Mouse (Mus musculus): Measurements from ENCODE around the gene AC140267.1. TPM values are rescaled to one million over a fixed set of nuclear protein-coding genes. Genes with fewer than 3 reads are reported as not detected.

Gene AC140267.1
- polyA plus RNA-seq, 1 experiment from 2014 or later = not detected

DNA sequence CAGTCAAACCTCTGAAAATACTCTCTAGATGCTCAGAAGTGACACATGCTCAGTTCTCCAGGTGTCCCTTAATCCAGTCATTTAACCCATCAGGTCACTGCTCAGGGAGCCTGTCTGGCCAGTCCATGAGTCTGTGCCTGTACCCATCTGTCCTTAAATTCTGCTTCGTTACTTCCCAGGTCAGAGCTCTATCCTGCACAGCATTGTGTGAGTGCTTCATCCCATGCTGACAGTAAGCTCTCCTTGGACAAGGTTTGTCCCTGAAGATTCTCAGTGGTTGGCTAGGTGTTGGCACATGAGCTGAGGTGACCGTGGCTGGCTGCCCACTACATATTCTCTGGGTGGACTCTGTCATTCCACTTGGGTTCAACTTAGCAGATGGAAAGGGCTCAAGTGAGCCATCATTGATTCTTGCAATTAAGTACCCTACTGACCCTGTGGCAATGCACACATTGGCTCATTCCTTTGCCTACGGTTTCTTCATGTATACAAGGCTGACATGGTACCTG lies 29.5 kb upstream of the AC140267.1 start:
- Histone ChIP-seq H3K4me3 (ENCODE audit: low read depth, low read length) (no peak overlapping the region), H3K36me3 (ENCODE audit: control insufficient read depth, insufficient read depth, low read length) (0 out of 2 replicates have a peak, but pooled peaks cover 1% of the 10 kb centered on the region), H3K4me2 (replicated peaks; ENCODE audit: low read depth, low read length) (no peak overlapping the region), H3K27ac (ENCODE audit: low read depth, low read length) (no peak overlapping the region), H3K27me3 (ENCODE audit: control insufficient read depth, insufficient read depth, low read length) (no peaks in the 10 kb centered on the region), H3K9me3 (ENCODE audit: control insufficient read depth, low read length) (no peaks in the 10 kb centered on the region), H3K9ac (ENCODE audit: low read depth, low read length) (no peak overlapping the region), H3K4me1 (replicated peaks; ENCODE audit: control insufficient read depth, insufficient read depth, low read length) (no peaks in the 10 kb centered on the region)
- WGBS = 88% methylated on average over 3 of the region's 3 CpGs
- DNase-seq (ENCODE audit: low spot score) (no peak), ATAC-seq (ENCODE audit: low FRiP score) (no peak)

DNA sequence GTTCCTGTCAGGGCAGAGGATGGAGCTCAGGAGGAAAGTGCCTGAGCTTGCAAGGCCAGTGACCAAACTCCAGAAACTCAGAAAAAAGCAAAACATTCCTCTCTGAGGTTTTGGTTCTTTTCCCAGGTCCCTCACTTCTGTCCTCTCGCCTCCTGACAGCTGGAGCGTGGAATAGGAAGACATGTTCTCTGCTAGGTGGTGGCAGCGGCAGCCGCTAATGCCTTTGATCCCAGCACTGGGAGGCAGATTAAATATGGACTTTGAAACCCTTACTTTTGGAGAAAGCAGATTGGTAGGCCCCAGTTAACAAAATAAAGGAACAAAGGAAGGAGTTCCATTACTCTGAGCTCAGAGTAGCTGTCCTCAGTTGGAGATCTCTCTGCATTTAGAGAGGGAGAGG lies 27.2 kb upstream of the AC140267.1 start:
- no peak for DNase-seq (ENCODE audit: low spot score)
- Histone ChIP-seq H3K4me3 (ENCODE audit: low read depth, low read length) (no peak overlapping the region), H3K9ac (ENCODE audit: low read depth, low read length) (no peak overlapping the region), H3K4me2 (replicated peaks; ENCODE audit: low read depth, low read length) (no peak overlapping the region), H3K36me3 (ENCODE audit: control insufficient read depth, insufficient read depth, low read length) (peaks cover 7% of the 10 kb centered on the region; the same call in 1 of the 2 replicates), H3K4me1 (replicated peaks; ENCODE audit: control insufficient read depth, insufficient read depth, low read length) (no peaks in the 10 kb centered on the region), H3K27ac (ENCODE audit: low read depth, low read length) (no peak overlapping the region), H3K27me3 (ENCODE audit: control insufficient read depth, insufficient read depth, low read length) (no peaks in the 10 kb centered on the region), H3K9me3 (ENCODE audit: control insufficient read depth, low read length) (no peaks in the 10 kb centered on the region)
- ATAC-seq (ENCODE audit: low FRiP score) = no peak
- WGBS = 19% methylated on average over 4 of the region's 4 CpGs

DNA sequence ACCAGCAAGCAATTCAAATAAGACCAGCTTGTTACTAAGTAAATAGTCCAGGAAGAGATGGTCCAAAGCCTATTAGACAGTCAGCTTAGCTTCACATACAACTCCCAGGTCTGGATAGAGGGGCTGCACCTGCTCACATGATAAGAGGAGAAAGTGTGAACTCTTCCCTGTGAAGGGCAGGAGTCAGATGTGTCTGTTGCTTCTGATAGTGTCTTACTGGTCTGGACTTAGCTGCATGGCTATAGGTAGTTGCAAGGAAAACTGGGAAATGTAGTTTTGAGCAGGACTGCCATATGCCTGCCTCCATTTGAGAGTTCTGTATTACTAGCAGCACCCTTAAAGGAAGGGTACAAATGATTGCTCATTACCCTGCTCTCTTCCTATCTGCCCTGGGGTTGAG lies 21.9 kb upstream of the AC140267.1 start:
- no peak for ATAC-seq (ENCODE audit: low FRiP score)
- Histone ChIP-seq H3K27me3 (ENCODE audit: control insufficient read depth, insufficient read depth, low read length) (no peaks in the 10 kb centered on the region), H3K4me2 (replicated peaks; ENCODE audit: low read depth, low read length) (no peak overlapping the region)

DNA sequence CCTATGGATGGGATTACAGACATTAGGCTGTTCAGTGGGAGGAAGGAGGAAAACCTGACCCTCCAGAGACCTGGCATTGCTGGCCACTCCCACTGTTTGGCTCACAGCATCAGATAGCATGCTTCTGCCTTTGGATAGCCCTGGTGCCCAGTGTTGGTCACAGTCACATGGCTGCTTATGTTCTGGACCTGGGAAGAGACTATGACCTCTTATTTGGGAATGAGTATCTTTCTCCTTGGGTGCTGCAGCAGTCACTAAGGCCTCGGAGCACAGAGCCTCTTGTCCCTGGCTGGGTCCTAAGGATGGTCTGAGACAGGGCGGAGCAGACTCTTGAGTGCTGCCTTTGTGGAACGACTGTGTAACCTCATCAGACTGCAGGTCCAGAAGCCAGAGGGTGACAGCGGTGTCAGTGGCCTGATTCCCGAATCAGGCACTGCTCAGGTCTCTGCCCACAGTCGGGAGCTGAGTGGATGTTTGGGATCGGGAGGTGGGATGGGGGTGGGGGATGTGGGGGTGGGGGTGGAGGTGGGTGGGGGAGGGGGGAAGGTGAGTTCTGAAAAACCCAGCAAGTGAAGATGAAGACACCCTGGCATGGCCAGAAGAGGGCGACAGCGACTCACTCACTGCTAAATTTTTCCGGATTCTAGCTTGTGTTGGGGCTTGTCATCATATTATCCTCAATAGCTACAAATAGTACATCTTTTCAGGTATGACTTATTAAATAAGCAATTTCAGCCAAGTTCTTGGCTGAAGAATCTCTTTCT lies 19.7 kb upstream of the AC140267.1 start:
- H3K4me3 ChIP-seq (ENCODE audit: low read depth, low read length) = no peak overlapping the region
- H3K27me3 ChIP-seq (ENCODE audit: control insufficient read depth, insufficient read depth, low read length) = no peaks in the 10 kb centered on the region
- H3K36me3 ChIP-seq (ENCODE audit: control insufficient read depth, insufficient read depth, low read length) = peaks cover 7% of the 10 kb centered on the region; the same call in 1 of the 2 replicates
- ATAC-seq (ENCODE audit: low FRiP score) (no peak), DNase-seq (ENCODE audit: low spot score) (peak; percentile 41)
- no peak overlapping the region for H3K4me2 ChIP-seq (replicated peaks; ENCODE audit: low read depth, low read length)
- H3K4me1 ChIP-seq (replicated peaks; ENCODE audit: control insufficient read depth, insufficient read depth, low read length) = no peaks in the 10 kb centered on the region
- no peak overlapping the region for H3K27ac ChIP-seq (ENCODE audit: low read depth, low read length)
- 22% methylated on average over 10 of the region's 10 CpGs for WGBS
- no peak overlapping the region for H3K9ac ChIP-seq (ENCODE audit: low read depth, low read length)
- H3K9me3 ChIP-seq (ENCODE audit: control insufficient read depth, low read length) = no peaks in the 10 kb centered on the region

More for the DNA sequence above, 21.9 kb upstream of the AC140267.1 start:
- H3K27ac ChIP-seq (ENCODE audit: low read depth, low read length) = no peak overlapping the region
- H3K36me3 ChIP-seq (ENCODE audit: control insufficient read depth, insufficient read depth, low read length) = peaks cover 7% of the 10 kb centered on the region; the same call in 1 of the 2 replicates
- DNase-seq (ENCODE audit: low spot score) = no peak
- H3K4me1 ChIP-seq (replicated peaks; ENCODE audit: control insufficient read depth, insufficient read depth, low read length) = no peaks in the 10 kb centered on the region
- no peak overlapping the region for H3K9ac ChIP-seq (ENCODE audit: low read depth, low read length)
- no peak overlapping the region for H3K4me3 ChIP-seq (ENCODE audit: low read depth, low read length)
- no peaks in the 10 kb centered on the region for H3K9me3 ChIP-seq (ENCODE audit: control insufficient read depth, low read length)

DNA sequence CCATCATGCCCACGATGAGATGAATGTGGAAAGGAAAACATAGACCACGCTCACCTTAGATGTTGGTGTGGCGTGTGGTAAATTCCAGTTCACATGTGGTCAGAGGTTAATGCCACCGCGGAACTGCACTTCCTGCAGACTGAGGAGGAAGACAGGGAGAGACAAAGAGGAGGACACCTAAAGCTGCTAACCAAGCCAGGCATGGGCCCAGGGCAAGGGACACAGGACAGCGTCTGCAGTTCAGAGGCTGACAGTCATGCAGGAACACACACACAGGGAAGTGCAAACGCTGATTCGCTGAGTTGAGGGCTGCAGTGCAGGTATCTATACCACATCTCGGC lies 19.2 kb upstream of the AC140267.1 start:
- DNase-seq (ENCODE audit: low spot score) (no peak), ATAC-seq (ENCODE audit: low FRiP score) (no peak)
- Histone ChIP-seq H3K36me3 (ENCODE audit: control insufficient read depth, insufficient read depth, low read length) (peaks cover 2% of the 10 kb centered on the region; the same call in 1 of the 2 replicates), H3K27ac (ENCODE audit: low read depth, low read length) (no peak overlapping the region), H3K9ac (ENCODE audit: low read depth, low read length) (no peak overlapping the region), H3K4me3 (ENCODE audit: low read depth, low read length) (no peak overlapping the region), H3K27me3 (ENCODE audit: control insufficient read depth, insufficient read depth, low read length) (no peaks in the 10 kb centered on the region), H3K4me1 (replicated peaks; ENCODE audit: control insufficient read depth, insufficient read depth, low read length) (no peaks in the 10 kb centered on the region), H3K9me3 (ENCODE audit: control insufficient read depth, low read length) (no peaks in the 10 kb centered on the region), H3K4me2 (replicated peaks; ENCODE audit: low read depth, low read length) (no peak overlapping the region)
- 65% methylated on average over 9 of the region's 9 CpGs for WGBS

DNA sequence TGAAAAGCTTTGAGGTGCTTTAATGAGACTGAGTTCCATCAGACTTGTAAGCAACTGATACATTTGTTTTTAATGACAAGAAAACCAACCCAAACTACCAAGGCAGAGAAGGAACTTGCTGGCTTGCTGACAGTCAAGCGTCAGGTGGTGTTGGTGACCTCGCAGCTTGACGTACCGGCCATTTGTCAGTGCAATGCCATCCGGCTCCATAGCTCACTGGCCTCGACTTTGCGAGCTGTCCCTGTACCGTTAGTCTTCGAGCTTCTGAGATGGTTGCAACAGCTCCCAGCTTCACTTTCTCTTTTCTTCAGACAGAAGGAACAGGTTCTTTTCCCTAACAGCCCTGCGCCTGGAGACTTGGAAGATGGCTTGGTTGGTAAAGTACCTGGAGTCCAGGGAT lies 18.2 kb upstream of the AC140267.1 start:
- peaks cover 2% of the 10 kb centered on the region; the same call in 1 of the 2 replicates for H3K36me3 ChIP-seq (ENCODE audit: control insufficient read depth, insufficient read depth, low read length)
- WGBS = 90% methylated on average over 10 of the region's 10 CpGs
- H3K9ac ChIP-seq (ENCODE audit: low read depth, low read length) = no peak overlapping the region
- DNase-seq (ENCODE audit: low spot score) (no peak), ATAC-seq (ENCODE audit: low FRiP score) (no peak)
- no peak overlapping the region for H3K4me3 ChIP-seq (ENCODE audit: low read depth, low read length)
- no peaks in the 10 kb centered on the region for H3K9me3 ChIP-seq (ENCODE audit: control insufficient read depth, low read length)
- no peak overlapping the region for H3K4me2 ChIP-seq (replicated peaks; ENCODE audit: low read depth, low read length)
- no peaks in the 10 kb centered on the region for H3K27me3 ChIP-seq (ENCODE audit: control insufficient read depth, insufficient read depth, low read length)
- H3K4me1 ChIP-seq (replicated peaks; ENCODE audit: control insufficient read depth, insufficient read depth, low read length) = no peaks in the 10 kb centered on the region
- no peak overlapping the region for H3K27ac ChIP-seq (ENCODE audit: low read depth, low read length)

DNA sequence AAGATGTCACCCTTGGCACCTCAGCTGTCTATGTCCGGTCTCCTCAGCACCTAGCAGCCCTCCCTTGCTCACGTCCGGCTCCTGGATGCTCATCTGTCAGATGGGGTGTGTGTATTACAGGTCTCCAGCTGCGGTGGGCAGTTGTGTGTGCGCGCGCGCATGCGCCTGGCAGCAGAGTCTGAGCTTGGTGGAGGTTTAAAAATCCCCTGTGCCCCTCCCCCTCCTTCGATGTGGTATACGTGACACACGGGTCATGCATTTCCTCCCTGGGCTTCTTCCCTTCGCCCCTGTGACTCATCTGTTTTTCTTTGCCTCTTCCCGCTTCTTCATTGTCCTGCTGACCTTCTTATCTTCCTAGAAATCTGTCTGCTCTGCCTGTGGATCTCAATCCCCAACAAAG lies 16.4 kb upstream of the AC140267.1 start:
- Histone ChIP-seq H3K4me3 (ENCODE audit: low read depth, low read length) (no peak overlapping the region), H3K4me1 (replicated peaks; ENCODE audit: control insufficient read depth, insufficient read depth, low read length) (no peaks in the 10 kb centered on the region), H3K9me3 (ENCODE audit: control insufficient read depth, low read length) (no peaks in the 10 kb centered on the region), H3K27ac (ENCODE audit: low read depth, low read length) (no peak overlapping the region), H3K36me3 (ENCODE audit: control insufficient read depth, insufficient read depth, low read length) (no peaks in the 10 kb centered on the region), H3K27me3 (ENCODE audit: control insufficient read depth, insufficient read depth, low read length) (no peaks in the 10 kb centered on the region), H3K9ac (ENCODE audit: low read depth, low read length) (0 out of 2 replicates have a peak overlapping the region, but pooled peaks have one; percentile 11), H3K4me2 (replicated peaks; ENCODE audit: low read depth, low read length) (no peak overlapping the region)
- DNase-seq (ENCODE audit: low spot score) = peak; percentile 25
- 46% methylated on average over 14 of the region's 14 CpGs for WGBS
- ATAC-seq (ENCODE audit: low FRiP score) = no peak

DNA sequence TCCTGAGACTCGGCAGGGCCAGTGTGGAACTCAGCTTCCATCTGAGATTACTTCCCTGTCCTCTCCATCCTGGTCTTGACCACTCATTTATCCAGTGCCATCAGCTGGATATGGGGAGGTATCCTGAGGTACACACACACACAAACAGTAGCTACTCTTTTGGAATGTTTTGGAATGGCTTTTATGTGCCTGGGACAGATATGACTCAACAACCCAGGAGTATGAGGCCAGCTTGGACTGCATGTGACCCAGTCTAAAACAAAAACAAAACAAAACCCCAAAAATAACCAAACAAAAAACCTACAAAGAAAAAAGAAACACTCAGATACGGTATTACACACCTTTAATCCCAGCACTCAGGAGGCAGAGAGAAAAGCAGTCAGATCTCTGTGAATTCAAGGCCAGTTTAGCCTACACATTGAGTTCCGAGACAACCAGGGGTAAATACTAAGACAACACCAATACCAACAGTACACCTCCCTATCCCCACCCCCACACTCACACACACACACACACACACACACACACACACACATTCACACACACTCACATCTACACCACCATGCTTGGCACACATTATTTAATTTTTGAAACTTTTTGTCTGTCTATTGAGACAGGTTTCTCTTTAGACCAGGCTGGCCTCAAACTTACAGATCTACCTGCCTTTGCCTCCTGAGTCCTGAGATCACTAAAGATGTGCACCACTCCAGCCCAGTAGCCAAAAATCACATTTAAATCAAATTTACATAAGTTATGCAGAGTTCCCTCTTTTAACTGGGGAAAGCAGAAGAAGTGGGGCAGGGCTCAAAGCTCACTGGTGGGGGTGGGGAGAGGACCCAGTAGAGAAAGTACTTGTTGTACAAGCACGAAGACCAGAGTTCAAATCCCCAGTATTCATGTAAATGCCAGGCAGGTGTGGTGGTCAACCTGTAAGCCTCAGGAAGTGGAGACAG lies 15.7 kb upstream of the AC140267.1 start:
- no peak overlapping the region for H3K4me3 ChIP-seq (ENCODE audit: low read depth, low read length)
- no peak overlapping the region for H3K27ac ChIP-seq (ENCODE audit: low read depth, low read length)
- no peak overlapping the region for H3K9ac ChIP-seq (ENCODE audit: low read depth, low read length)
- no peaks in the 10 kb centered on the region for H3K36me3 ChIP-seq (ENCODE audit: control insufficient read depth, insufficient read depth, low read length)
- H3K4me2 ChIP-seq (replicated peaks; ENCODE audit: low read depth, low read length) = no peak overlapping the region
- no peak for DNase-seq (ENCODE audit: low spot score)
- 71% methylated on average over 4 of the region's 4 CpGs for WGBS
- no peaks in the 10 kb centered on the region for H3K4me1 ChIP-seq (replicated peaks; ENCODE audit: control insufficient read depth, insufficient read depth, low read length)
- H3K9me3 ChIP-seq (ENCODE audit: control insufficient read depth, low read length) = no peaks in the 10 kb centered on the region
- ATAC-seq (ENCODE audit: low FRiP score) = no peak
- no peaks in the 10 kb centered on the region for H3K27me3 ChIP-seq (ENCODE audit: control insufficient read depth, insufficient read depth, low read length)
